Mouse (Mus musculus) neutrophil, adult 5-6 weeks (primary cell): ENCODE results near the gene Tmem106a. TPM values are rescaled to one million over a fixed set of nuclear protein-coding genes. Genes with fewer than 3 reads are reported as not detected.
"Not testable (repeated sequence)": the region's sequence is repeated elsewhere in the genome, so short reads cannot be mapped to it uniquely, and the experiment has no call there.

ENCODE experiments used
- ATAC-seq: fragments of 151-379, 151-347 bp; 2 replicates; pipeline ENCODE4 v1.8.0; 2017; ENCODE audit warnings: mild to moderate bottlenecking, moderate TSS enrichment; ENCODE audit not compliant: insufficient number of reproducible peaks, poor library complexity, low FRiP score, severe bottlenecking; ENCODE audit errors: extremely low read depth
- total RNA-seq: library from RNA; stranded (forward); fragments of 200-1000 nt; gene quantifications from 2 replicates; pipeline ENCODE4 v1.2.3, GENCODE M21; 2017

Gene Tmem106a
- total RNA-seq, 1 experiment from 2014 or later, result 6.9 TPM

DNA sequence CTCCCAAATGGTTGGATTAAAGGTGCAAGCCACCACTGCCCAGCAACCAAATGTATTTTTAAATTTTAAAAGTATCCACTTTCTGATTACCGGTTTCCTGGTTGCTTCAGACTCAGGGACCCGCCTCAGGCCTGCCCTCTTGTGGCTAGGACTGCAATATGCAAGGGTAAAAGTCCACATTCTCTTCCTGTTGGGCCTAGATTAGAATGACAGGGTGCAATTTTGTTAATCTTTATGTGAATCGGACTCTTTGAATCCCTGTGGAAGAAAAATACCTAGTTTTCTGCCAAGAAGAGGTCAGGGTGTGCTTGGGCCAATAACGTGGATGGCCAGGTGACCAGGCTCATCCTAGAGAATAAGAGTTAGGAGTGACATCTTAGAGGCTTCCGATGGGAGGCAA, 7.4 kb downstream of the Tmem106a start:
- ATAC-seq, result peak; percentile 85

- no peak for ATAC-seq
Measured at GRCm38 (mm10) chr11:101589989-101590624, 8.1 kb downstream of the Tmem106a start.

- no peak for ATAC-seq
Measured at GRCm38 (mm10) chr11:101599156-101599555, 17.1 kb downstream of the Tmem106a start, which contains the start of gene Gm11634. TSS of gene Gm11634 (minus strand) at chr11:101599256.

- no peak for ATAC-seq
Measured at GRCm38 (mm10) chr11:101602491-101602890, 20.4 kb downstream of the Tmem106a start.

DNA sequence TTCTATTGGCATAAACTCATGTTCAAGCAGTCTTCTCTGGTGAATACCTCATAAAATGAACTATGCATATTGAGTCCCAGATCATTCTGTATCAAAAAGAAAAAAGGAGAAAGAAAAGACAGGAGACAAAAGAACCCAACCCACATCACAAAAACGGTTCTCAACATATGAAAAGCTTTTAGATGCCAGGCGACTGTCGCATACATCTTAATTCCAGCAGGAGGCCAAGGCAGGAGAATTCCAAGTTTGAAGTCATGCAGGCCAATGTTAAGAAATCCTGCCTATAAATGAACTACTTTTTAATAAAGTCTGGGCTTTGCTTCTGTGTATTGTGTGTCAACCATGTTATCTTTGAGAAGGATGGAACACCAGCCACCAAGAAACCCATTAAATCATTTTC, 22.1 kb downstream of the Tmem106a start:
- no peak for ATAC-seq

DNA sequence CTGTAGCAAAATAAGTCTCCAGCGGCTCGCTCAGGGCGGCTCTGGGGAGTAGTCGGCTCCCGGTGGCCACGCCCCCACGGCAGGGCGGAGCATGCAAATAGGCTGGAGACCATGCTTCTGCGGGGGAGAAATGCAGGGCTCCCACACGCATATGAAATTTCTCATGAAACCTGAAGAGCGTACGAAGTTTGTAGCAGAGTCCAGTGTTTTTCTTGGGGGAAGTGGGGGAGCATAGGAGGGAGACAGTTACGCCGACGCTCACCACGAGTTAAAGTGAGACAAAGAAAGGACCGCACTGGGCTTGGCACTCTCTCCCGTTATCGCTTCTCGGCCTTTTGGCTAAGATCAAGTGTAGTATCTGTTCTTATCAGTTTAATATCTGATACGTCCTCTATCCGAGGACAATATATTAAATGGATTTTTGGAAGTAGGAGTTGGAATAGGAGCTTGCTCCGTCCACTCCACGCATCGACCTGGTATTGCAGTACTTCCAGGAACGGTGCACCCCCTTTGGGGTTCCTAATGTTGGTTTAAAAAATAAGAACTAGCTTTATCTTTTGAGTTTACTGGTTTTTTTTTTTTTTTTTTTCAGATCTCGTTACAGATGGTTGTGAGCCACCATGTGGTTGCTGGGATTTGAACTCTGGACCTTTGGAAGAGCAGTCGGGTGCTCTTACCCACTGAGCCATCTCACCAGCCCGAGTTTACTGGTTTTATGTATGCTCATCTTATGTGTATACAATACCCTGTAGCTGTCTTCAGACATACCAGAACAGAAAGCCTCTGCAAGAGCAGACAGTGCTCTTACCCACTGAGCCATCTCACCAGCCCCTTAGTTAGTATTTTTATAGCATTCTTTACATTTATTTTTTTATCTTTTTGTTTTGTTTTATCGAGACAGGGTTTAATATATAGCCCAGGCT, 22.8 kb downstream of the Tmem106a start:
- peak; percentile 71 for ATAC-seq

DNA sequence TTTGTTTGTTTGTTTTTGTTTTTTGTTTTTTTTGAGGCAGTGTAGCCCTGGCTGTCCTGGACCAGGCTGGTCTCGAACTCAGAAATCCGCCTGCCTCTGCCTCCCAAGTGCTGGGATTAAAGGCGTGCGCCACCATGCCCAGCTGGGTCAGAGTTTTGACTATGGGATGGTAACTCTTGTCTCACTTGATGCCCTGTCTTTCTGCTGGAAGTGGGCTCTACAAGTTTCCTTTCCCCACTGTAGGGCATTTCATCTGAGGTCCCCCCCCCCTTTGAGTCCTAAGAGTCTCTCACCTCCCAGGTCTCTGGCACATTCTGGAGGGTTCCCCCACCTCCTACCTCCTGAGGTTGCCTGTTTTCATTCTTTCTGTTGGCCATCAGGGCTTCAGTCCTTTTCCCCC, 25.1 kb downstream of the Tmem106a start:
- not testable (repeated sequence) for ATAC-seq

DNA sequence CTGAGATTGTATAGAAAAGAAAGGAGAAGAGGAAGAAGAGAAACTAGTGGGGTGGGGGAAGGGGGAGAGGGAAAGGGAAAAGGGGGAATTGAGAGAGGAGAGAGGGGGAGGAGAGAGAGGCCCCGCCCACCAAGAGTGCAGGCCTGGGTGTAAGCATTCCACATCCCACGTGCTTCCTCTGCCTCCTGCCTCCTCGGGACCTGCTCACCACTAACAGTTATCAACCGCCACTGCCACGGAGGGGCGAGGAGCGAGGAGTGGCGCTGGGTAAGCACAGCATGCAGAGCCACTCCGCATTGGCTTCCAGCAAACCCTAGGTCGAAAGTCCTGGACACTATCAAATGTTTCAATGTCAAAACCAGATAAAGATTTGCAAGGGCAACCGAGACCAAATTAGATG, 28.4 kb downstream of the Tmem106a start:
- no peak for ATAC-seq

GRCm38 (mm10) chr11:101613596-101613995, 31.6 kb downstream of the Tmem106a start:
- no peak for ATAC-seq

DNA sequence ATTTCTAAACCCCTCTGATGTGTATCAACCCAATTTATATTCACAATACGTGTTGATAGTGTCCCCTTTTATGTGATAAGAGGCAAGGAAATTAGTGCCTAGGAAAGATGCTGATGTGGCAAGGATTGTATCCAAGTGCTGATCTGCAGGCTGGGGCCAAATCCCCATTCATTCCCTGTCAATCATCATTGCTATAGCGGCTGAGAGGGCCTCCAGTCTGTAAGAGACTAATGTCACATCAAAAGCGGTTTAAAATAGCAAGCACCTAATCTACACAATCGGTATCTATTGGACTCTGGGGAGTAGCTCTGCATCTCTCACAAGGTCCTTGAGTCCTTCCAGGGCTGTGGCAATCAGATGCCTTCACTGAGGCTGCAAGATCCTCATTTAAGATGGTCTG, 32.1 kb downstream of the Tmem106a start:
- no peak for ATAC-seq

- ATAC-seq, result no peak
Measured at GRCm38 (mm10) chr11:101615380-101615779, 33.3 kb downstream of the Tmem106a start.

- ATAC-seq, result no peak
Measured at GRCm38 (mm10) chr11:101616104-101616503, 34.1 kb downstream of the Tmem106a start.

DNA sequence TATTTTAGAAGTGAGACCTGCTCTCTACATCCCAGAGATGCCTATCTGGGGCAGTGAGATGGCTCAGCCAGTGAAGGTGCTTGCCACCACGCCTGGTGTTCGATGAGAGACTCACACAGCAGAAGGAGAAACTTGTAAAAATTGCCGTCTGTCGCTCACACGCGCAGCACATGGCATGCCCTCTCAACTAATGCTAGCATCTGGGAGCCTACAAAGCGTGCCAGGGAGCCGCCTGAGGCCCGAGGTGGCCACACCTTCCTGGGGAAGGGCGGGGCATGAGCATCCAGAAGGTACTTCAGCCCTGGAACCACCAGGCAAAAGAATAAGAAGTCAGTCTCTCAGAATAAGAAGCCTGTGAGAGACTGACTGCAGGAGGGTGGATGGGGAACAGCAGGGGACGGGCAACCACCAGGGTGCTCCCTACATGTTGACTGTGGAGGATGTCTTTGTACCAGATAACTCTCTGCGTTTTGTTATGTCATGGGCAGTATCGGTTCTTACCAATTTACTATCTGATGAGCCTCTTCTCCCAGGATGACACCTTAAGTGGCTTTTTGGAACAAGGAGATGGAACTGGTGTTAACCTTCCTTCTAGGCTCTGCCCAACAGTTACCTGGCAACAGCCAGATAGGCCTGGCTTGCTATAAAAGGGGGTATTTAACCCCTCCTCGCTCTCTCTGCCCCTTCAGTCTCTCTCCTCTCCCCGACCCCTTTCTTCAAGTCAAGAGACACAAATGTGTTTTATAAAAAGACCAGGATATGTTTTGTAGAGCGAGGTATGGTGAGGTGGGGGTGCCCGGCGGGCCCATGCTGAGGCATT, 35.1 kb downstream of the Tmem106a start:
- ATAC-seq, result no peak

DNA sequence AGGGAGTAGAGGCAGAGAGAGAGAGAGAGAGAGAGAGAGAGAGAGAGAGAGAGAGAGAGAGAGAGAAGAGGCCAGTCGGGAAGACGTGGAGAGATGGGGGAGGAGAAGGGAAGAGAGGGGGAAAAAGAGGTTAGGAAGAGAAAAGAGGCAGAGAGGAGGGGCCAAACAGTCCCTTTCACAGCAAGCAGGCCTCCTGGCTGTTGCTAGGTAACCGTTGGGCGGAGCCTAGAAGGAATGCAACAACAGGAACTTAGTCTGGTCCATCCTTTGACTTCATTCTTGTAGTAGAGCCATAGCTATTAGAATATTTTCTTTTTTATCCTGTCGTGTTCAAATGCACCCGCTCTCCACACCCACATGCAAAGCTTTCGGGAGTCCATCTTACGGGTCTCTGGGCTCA, 35.8 kb downstream of the Tmem106a start:
- ATAC-seq, result no peak

GRCm38 (mm10) chr11:101618596-101618995, 36.6 kb downstream of the Tmem106a start:
- no peak for ATAC-seq

DNA sequence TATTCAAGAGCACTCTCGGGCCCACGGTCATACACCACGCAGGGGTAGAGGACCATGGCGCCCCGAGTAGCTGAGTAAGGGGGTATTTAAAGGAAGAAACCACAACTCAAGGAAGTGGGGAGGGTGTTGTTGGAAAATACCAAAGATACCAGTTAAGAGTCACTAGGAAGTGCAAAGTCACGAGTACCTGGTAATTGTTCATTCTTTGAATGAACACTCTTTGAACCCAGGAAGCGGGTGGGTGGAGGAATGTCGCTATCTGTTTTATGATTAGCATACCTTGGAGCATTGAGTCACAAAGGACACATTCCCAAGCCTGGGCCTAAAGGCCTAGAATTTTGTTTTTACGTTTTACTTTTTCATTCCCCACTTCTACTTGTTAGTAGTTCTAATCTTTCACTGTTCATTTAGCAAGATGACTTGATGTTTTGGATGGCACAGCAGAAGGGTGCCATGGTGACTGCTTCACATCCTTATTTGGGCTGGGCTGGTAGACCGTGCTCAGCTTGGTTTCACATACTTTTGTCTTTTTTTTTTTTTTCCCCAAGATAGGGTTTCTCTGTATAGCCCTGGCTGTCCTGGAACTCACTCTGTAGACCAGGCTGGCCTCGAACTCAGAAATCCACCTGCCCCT, 38.1 kb downstream of the Tmem106a start:
- ATAC-seq, result not testable (repeated sequence)

GRCm38 (mm10) chr11:101626649-101626994, 44.6 kb downstream of the Tmem106a start:
- ATAC-seq, result peak; percentile 3; the same call in 1 of the 2 replicates

- ATAC-seq, result peak; percentile 68
Measured at GRCm38 (mm10) chr11:101626995-101627856, 45.2 kb downstream of the Tmem106a start, which contains the start of gene Rdm1. TSS of gene Rdm1 (plus strand) at chr11:101627195.
